Mouse (Mus musculus): ENCODE data around the gene Gm7544.
"Not testable (repeated sequence)": the region's sequence is repeated elsewhere in the genome, so short reads cannot be mapped to it uniquely, and the experiment has no call there.

Gene Gm7544

DNA sequence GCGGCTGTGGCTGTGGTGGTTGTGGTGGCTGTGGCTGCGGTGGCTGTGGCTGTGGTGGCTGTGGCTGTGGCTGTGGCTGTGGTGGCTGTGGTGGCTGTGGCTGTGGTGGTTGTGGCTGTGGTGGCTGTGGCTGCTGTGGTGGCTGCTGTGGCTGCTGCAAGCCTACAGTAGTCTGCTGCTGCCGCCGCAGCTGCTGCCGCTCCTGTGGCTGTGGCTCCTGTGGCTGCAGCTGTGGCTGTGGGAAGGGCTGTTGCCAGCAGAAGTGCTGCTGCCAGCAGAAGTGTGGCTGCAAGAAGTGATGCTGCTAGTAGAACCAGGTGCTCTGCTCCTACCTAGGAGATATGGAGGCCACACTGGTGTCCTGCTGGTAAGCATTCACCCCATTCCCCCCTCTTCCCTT lies 42.4 kb downstream of the Gm7544 start:
- DNase-seq: not testable (repeated sequence)

- DNase-seq: no peak
Observed at GRCm38 (mm10) chr1:82913025-82913424, 42.8 kb downstream of the Gm7544 start, which contains the start of gene A030005L19Rik. TSS of gene A030005L19Rik (plus strand) at chr1:82913325.

GRCm38 (mm10) chr1:82905886-82906285 lies 49.9 kb downstream of the Gm7544 start:
- DNase-seq: no peak

Data from lung, postnatal 14 days (tissue).